Mouse (Mus musculus): Measurements from ENCODE around the gene Olfr111. TPM values are rescaled to one million over a fixed set of nuclear protein-coding genes. Genes with fewer than 3 reads are reported as not detected.
"Not testable (repeated sequence)": the region's sequence is repeated elsewhere in the genome, so short reads cannot be mapped to it uniquely, and the experiment has no call there.

Olfr111 gene
- polyA plus RNA-seq (2015; fragmentation: Nextera tagmentation; extraction: Ambion mirVana): not detected in 2 replicates

DNA sequence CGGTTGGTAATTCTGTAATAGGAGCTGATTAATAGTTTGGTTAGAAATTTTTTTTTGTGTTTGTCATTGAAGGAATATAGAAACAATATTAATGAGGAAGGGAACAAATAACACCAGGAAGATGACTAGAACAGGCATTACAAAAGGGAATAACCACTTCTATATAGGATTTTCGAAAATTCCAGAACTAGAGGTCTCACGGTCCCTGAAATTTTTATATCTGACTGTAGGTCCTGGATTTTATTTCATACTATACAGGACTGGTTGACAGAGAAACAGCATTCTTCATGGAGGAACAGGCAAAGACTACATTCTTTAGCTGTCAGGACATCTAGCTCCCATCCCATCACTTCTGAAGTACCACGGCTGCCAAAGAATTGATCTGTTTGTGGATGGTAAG, at the start of gene Olfr111:
TSS of gene Olfr111 (plus strand) at position 301 of the 400 bp plus-strand sequence.
- Histone ChIP-seq H3K27ac (no peak within 1 kb of the TSS), H3K9me3 (replicated peaks) (no peaks in the 10 kb centered on the region), H3K4me2 (no peak within 1 kb of the TSS), H3K27me3 (no peaks in the 10 kb centered on the region), H3K4me3 (replicated peaks) (no peak within 1 kb of the TSS), H3K36me3 (no peaks in the 10 kb centered on the region), H3K9ac (no peak within 1 kb of the TSS), H3K4me1 (no peaks in the 10 kb centered on the region)
- no peak for ATAC-seq (replicated peaks; ENCODE audit: low FRiP score)
- WGBS: 83% methylated on average over 4 of the region's 4 CpGs

DNA sequence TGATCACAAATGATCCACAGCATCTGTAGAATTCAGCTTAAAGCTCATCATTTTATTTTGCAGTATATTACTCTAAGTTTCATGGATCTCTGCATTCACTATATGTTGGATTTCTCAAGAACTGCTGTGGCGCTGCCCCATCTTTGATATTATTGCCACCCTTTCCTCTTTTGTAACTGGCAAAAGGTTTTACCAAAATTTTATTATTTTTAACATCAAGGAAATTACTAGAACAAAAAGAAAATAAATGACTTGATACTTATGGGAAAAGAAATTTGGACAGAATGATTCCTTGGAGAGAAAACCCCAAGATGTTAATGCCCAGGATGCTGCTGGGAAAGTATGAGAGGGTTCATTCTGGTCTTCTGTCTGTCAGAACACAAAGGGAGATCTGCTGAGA, 49.2 kb upstream of the Olfr111 start, which contains the start of gene Olfr109:
TSS of gene Olfr109 (plus strand) at position 301 of the 400 bp plus-strand sequence.
- Histone ChIP-seq H3K27me3 (no peaks in the 10 kb centered on the region), H3K9me3 (replicated peaks) (no peaks in the 10 kb centered on the region), H3K4me2 (no peak within 1 kb of the TSS), H3K4me1 (no peaks in the 10 kb centered on the region), H3K4me3 (replicated peaks) (no peak within 1 kb of the TSS), H3K36me3 (no peaks in the 10 kb centered on the region), H3K9ac (no peak within 1 kb of the TSS), H3K27ac (no peak within 1 kb of the TSS)
- ATAC-seq (replicated peaks; ENCODE audit: low FRiP score): no peak
- WGBS: 90% methylated on average over 1 of the region's 1 CpGs

DNA sequence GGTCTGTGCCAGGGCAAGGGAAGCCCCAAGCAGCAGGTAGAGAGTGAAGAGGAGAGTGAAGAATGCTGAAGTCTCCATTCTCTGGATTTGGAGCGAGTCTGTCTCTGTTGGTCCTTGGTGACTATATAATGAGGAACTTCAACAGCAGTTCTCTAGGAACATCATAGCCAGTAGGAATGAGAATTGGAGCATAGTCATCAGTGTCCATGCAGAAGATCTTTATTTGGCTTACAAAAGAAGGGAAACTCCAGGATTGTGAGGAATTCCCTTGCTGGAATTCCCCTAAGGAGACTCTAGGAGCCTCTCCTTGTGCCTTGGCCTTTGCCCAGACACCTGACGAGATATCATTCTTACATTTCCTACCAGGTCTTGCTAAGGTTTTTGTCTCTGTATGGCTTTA, 24.4 kb upstream of the Olfr111 start, which contains the start of gene H2-M2:
TSS of gene H2-M2 (minus strand) at position 101 of the 400 bp plus-strand sequence.
- Histone ChIP-seq H3K4me1 (no peaks in the 10 kb centered on the region), H3K9ac (no peak within 1 kb of the TSS), H3K36me3 (no peaks in the 10 kb centered on the region), H3K4me3 (replicated peaks) (no peak within 1 kb of the TSS), H3K4me2 (no peak within 1 kb of the TSS), H3K27ac (no peak within 1 kb of the TSS), H3K9me3 (replicated peaks) (no peaks in the 10 kb centered on the region), H3K27me3 (no peaks in the 10 kb centered on the region)
- no peak for ATAC-seq (replicated peaks; ENCODE audit: low FRiP score)
- WGBS: 75% methylated on average over 2 of the region's 2 CpGs

- Histone ChIP-seq H3K27ac (no peak within 1 kb of the TSS), H3K9ac (no peak within 1 kb of the TSS), H3K36me3 (no peaks in the 10 kb centered on the region), H3K4me3 (replicated peaks) (no peak within 1 kb of the TSS), H3K4me1 (no peaks in the 10 kb centered on the region), H3K9me3 (replicated peaks) (no peaks in the 10 kb centered on the region), H3K4me2 (no peak within 1 kb of the TSS), H3K27me3 (no peaks in the 10 kb centered on the region)
- 47% methylated on average over 1 of the region's 1 CpGs for WGBS
- no peak for ATAC-seq (replicated peaks; ENCODE audit: low FRiP score)
Observed at GRCm38 (mm10) chr17:37491930-37492518, 15.8 kb upstream of the Olfr111 start, which contains the start of gene Olfr110. Olfr110 (plus strand) TSS chr17:37492468.

GRCm38 (mm10) chr17:37524612-37525011, 16.8 kb downstream of the Olfr111 start:
- H3K4me2 ChIP-seq; H3K36me3 ChIP-seq; H3K4me1 ChIP-seq; H3K9ac ChIP-seq; H3K9me3 ChIP-seq (replicated peaks); H3K4me3 ChIP-seq (replicated peaks); ATAC-seq (replicated peaks; ENCODE audit: low FRiP score); H3K27me3 ChIP-seq; H3K27ac ChIP-seq: not testable (repeated sequence)

- not testable (repeated sequence) for ATAC-seq (replicated peaks; ENCODE audit: low FRiP score)
- 84% methylated on average over 1 of the region's 1 CpGs for WGBS
Observed at GRCm38 (mm10) chr17:37525427-37525826, 17.6 kb downstream of the Olfr111 start.

DNA sequence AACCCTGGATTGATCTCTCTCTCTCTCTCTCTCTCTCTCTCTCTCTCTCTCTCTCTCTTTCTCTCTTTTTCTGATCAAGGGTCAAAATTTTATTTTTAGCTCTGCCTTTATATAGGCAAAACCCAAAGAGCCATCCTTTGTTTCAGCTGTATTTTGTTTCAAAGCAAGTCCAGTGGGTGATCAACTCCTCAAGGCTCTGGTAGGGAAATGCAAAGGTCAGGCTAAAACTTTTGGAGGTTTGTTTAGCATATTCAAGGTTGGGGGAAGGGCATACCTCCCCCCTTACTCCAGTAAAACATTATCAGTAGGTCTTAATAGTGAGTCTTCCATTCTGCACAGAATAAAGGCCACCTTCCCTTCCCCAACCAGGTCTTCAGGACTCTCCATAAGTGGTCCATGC, 27.3 kb downstream of the Olfr111 start:
- H3K9ac ChIP-seq: no peak overlapping the region
- H3K27ac ChIP-seq: no peak overlapping the region
- no peak overlapping the region for H3K4me2 ChIP-seq
- H3K9me3 ChIP-seq (replicated peaks): no peaks in the 10 kb centered on the region
- no peaks in the 10 kb centered on the region for H3K27me3 ChIP-seq
- no peaks in the 10 kb centered on the region for H3K4me1 ChIP-seq
- no peaks in the 10 kb centered on the region for H3K36me3 ChIP-seq
- H3K4me3 ChIP-seq (replicated peaks): no peak overlapping the region
- no peak for ATAC-seq (replicated peaks; ENCODE audit: low FRiP score)

More at GRCm38 (mm10) chr17:37525427-37525826, 17.6 kb downstream of the Olfr111 start:
- not testable (repeated sequence) for H3K4me3 ChIP-seq (replicated peaks); H3K27me3 ChIP-seq; H3K27ac ChIP-seq; H3K36me3 ChIP-seq; H3K9me3 ChIP-seq (replicated peaks); H3K9ac ChIP-seq; H3K4me1 ChIP-seq; H3K4me2 ChIP-seq

DNA sequence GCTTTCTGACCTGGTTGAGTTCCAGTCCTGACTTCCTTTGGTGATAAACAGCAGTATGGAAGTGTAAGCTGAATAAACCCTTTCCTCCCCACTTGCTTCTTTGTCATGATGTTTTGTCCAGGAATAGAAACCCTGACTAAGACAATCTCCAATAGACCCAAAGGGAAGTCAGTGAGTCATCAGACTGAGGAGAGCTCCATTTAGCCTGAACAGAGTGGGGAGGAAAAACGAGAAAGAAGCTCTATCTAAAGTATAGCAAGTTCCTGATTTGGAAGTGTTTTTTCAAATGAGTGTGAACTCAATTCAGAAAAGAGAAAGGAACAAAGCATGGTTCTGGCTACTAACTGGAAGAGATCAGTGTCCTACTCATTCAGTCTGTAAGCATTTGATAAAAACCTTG, 30.6 kb downstream of the Olfr111 start:
- not testable (repeated sequence) for H3K4me1 ChIP-seq; H3K9ac ChIP-seq; H3K27me3 ChIP-seq; H3K4me3 ChIP-seq (replicated peaks); H3K36me3 ChIP-seq; H3K4me2 ChIP-seq; ATAC-seq (replicated peaks; ENCODE audit: low FRiP score); H3K9me3 ChIP-seq (replicated peaks); H3K27ac ChIP-seq
- WGBS: 53% methylated on average over 1 of the region's 1 CpGs

- H3K9me3 ChIP-seq (replicated peaks): no peaks in the 10 kb centered on the region
- ATAC-seq (replicated peaks; ENCODE audit: low FRiP score): no peak
- 85% methylated on average over 4 of the region's 4 CpGs for whole genome bisulfite sequencing
- no peaks in the 10 kb centered on the region for H3K4me1 ChIP-seq
- no peak overlapping the region for H3K9ac ChIP-seq
- H3K27me3 ChIP-seq: no peaks in the 10 kb centered on the region
- no peaks in the 10 kb centered on the region for H3K36me3 ChIP-seq
- no peak overlapping the region for H3K4me3 ChIP-seq (replicated peaks)
- no peak overlapping the region for H3K27ac ChIP-seq
- H3K4me2 ChIP-seq: no peak overlapping the region
Observed at GRCm38 (mm10) chr17:37541454-37542119, 33.8 kb downstream of the Olfr111 start.

DNA sequence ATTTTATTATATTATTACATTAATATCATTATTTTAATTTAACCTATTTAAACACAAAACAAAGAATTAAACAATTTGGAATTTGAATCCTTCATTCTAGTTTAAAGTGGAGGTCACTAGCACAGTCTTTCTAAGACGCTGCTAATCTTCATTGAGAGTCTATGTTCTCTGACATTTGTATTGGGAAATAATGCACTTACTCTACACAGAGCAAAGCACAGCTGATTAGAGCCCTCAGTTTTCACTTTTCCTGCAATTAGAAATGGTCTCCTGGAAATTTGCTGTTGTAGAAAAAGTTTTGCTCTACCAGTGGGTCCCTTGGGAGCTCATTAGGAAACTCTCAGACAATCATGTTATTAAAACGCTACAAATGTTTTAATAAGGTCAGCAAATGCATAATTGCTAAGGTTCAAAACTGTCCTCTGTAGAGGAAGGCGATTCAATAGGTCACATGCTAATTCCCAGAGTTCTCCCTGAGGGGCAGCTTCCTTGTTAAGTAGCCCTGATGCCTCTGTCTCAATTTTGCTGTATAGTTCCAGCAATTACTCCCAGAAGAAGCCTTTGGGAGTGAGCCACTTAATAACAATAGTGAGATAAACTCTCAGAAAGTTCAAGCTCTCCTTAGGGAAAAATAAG, 36.1 kb downstream of the Olfr111 start:
- Histone ChIP-seq H3K9me3 (replicated peaks) (no peaks in the 10 kb centered on the region), H3K4me3 (replicated peaks) (no peak overlapping the region), H3K4me1 (no peaks in the 10 kb centered on the region), H3K36me3 (no peaks in the 10 kb centered on the region), H3K9ac (no peak overlapping the region), H3K27ac (no peak overlapping the region), H3K4me2 (no peak overlapping the region), H3K27me3 (no peaks in the 10 kb centered on the region)
- no peak for ATAC-seq (replicated peaks; ENCODE audit: low FRiP score)
- 71% methylated on average over 3 of the region's 3 CpGs for WGBS

DNA sequence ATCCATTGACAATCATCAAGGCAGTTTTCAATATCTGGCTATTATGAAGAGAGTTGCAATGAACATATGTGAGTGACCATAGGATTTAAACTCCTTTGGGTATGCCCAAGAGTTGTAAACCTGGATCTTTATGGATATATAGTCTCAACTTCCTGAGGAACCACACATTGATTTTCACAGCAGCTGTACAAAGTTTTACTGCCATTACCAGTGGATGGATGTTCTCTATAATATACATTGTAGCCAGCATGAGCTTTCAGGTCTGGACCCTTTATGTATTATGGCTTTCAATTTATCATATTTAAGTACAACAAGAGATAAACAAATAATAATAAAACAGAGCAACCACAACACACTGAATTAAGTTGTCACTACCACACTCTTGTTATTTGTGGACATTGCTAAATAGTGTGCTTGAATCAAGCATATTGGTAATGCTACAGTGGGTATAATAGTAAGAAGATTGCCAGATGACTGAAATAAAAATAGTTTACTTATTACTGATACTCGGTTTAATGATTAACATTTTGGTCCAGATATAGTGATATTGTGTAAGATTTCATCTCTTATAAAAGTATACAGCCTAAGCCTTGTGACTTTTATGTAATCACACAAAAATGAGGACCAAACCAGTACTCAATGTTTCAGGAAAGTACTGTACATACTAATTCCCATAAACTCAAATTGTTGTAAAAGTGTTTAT, 51.2 kb downstream of the Olfr111 start:
- H3K27ac ChIP-seq: no peak overlapping the region
- whole genome bisulfite sequencing: 62% methylated on average over 1 of the region's 1 CpGs
- no peak for ATAC-seq (replicated peaks; ENCODE audit: low FRiP score)

DNA sequence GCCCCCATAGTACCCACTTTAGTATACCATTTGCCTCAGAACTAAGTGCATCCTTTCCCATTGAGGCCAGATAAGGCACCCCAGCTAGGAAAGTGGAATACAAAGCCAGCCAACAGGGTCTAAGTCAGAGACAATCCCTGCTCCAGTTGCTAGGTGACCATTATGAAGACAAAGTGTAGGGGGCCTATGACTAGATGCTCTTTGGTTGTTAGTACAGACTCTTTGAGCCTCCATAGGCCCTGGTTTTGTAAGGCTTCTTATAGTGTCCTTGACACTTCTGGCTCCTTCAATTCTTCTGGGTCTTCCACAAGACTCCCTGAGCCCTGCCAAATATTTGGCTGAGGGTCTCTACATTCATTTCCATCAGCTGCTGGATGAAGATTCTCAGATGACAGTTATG, 61.5 kb downstream of the Olfr111 start, which contains the start of gene Olfr112:
TSS of gene Olfr112 (minus strand) at position 101 of the 400 bp plus-strand sequence.
- Histone ChIP-seq H3K9me3 (replicated peaks) (no peaks in the 10 kb centered on the region), H3K9ac (no peak within 1 kb of the TSS), H3K4me3 (replicated peaks) (no peak within 1 kb of the TSS), H3K4me1 (no peaks in the 10 kb centered on the region), H3K36me3 (no peaks in the 10 kb centered on the region), H3K27ac (no peak within 1 kb of the TSS), H3K27me3 (no peaks in the 10 kb centered on the region), H3K4me2 (no peak within 1 kb of the TSS)
- ATAC-seq (replicated peaks; ENCODE audit: low FRiP score): no peak

More for the DNA sequence above, 51.2 kb downstream of the Olfr111 start:
- Histone ChIP-seq H3K4me1 (no peaks in the 10 kb centered on the region), H3K4me2 (no peak overlapping the region), H3K9me3 (replicated peaks) (no peaks in the 10 kb centered on the region), H3K4me3 (replicated peaks) (no peak overlapping the region), H3K36me3 (no peaks in the 10 kb centered on the region), H3K27me3 (no peaks in the 10 kb centered on the region), H3K9ac (no peak overlapping the region)
